Mouse (Mus musculus) ES-Bruce4 (cell line): ENCODE measurements at regions not wholly inside any gene's neighbourhood (a gene's known extent, or its start where the extent isn't known, plus 50 kb on each side); places are given as distances from the start of the nearest gene placed in this dataset.

Experiments used
- CTCF ChIP-seq: IDR thresholded peaks from one replicate; pipeline ENCODE4 v1.8.1; 2011; ENCODE audit warnings: low read depth, low read length
- EP300 ChIP-seq: IDR thresholded peaks from 2 replicates; pipeline ENCODE4 v1.6.1; 2011; ENCODE audit warnings: low read depth, low read length; ENCODE audit not compliant: insufficient read depth
- POLR2A ChIP-seq: IDR thresholded peaks from one replicate; pipeline ENCODE4 v1.8.1; 2011; ENCODE audit warnings: low read length; ENCODE audit not compliant: insufficient read depth

DNA sequence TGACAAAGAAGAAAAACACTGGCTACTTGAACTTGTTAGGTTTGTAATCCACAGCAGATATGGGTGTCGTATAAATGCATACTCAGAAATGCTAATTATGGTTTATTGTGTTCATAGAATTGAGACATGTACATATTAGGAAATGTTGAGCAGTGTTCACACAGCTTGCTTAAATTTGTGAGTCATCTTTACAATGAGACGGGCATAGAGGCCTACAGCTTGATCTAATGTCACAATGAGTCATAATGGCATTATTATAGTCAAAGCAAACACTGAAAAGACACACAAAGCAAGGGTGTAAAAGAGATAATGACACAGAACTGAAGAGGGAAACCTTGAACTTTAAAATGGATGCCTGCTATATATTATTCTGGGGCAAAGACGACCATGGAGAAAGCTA, 103.7 kb upstream of the Akr1e1 start:
- TF ChIP-seq CTCF (no peak), POLR2A (no peak), EP300 (no peak)
